Mouse (Mus musculus): ENCODE data around the gene Gm45716. TPM values are rescaled to one million over a fixed set of nuclear protein-coding genes. Genes with fewer than 3 reads are reported as not detected.

Gene Gm45716
- polyA plus RNA-seq, 1 experiment from 2014 or later: 25.6 TPM

DNA sequence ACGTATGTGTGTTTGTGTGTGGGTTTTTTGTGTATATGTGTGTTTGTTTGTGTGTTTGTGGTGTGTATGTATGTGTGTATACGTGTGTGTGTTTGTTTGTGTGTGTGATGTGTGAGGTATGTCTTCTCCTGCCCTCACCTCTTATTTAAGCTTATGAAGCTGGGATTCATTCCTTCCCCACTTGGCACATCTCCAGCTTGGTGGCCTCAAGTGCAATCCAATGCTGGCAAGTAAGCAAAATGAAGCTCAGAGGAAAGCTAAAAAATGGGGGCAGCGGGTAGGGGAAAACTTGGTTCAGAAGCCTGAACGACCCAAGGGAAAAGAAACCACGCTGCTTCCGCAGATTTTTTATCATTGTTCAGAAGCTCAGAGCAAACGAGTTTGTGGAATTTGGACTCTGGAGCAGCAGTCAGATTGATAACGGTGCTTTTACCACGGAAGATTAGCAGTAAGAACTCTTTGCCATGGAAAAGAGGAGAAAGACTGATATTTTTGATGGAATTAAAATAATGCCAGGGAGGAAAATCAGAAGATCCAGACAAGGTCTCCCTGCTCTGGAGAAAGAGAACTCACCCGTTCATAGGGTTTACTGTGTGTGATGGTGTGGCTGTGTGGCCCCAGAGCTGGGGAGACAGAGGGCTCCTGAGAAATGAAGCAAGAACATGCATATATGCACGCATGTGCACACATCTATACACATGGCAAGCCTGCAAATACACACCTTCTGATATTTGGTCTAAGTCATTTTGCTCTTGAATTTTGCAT lies 8.5 kb downstream of the Gm45716 start:
- 73% methylated on average over 11 of the region's 11 CpGs for WGBS
- Histone ChIP-seq H3K9me3 (ENCODE audit: control insufficient read depth, low read length) (no peaks in the 10 kb centered on the region), H3K4me2 (replicated peaks) (no peak overlapping the region), H3K4me3 (replicated peaks; ENCODE audit: low read length) (no peak overlapping the region), H3K27me3 (ENCODE audit: control insufficient read depth, insufficient read depth, low read length) (no peaks in the 10 kb centered on the region), H3K4me1 (replicated peaks; ENCODE audit: control insufficient read depth, insufficient read depth, low read length) (no peaks in the 10 kb centered on the region), H3K27ac (no peak overlapping the region), H3K9ac (no peak overlapping the region), H3K36me3 (replicated peaks; ENCODE audit: control insufficient read depth, insufficient read depth) (no peaks in the 10 kb centered on the region)
- DNase-seq (ENCODE audit: low spot score): no peak
- ATAC-seq (ENCODE audit: low FRiP score): no peak

DNA sequence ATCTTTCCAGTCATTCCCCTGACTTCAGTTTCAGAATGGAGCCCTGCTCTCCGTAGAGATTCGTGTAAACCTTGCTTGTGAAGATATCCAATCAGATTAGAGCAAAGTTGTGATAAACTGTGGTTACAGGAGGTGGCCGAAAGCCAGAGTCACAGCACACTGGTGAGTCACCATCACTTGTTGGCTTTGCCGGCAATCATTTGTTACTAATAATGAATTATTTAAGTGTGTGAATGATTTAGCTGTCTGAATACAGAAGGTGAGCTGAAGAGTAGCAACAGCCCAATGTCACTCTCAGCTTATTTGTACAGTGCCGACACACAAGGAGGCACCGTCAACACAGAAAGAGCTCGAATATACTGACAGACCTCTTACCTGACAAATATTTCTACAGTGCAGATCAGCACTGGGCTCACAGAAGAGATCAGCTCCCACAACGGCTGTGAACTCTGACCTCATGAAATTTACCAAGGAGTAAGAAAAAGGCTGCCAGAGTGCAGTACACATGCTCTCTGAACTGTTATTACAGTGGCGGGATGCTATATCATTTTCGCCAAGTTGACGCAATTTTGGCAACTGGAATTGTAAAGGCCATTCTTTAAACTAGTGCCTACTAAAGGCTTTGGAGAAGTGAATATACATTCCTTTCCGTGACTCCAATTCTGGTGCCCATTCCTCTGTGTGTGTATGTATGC lies 9.2 kb downstream of the Gm45716 start:
- no peak overlapping the region for H3K27ac ChIP-seq
- no peaks in the 10 kb centered on the region for H3K4me1 ChIP-seq (replicated peaks; ENCODE audit: control insufficient read depth, insufficient read depth, low read length)
- no peak for DNase-seq (ENCODE audit: low spot score)
- H3K4me3 ChIP-seq (replicated peaks; ENCODE audit: low read length): no peak overlapping the region
- H3K36me3 ChIP-seq (replicated peaks; ENCODE audit: control insufficient read depth, insufficient read depth): no peaks in the 10 kb centered on the region
- H3K9ac ChIP-seq: no peak overlapping the region
- 86% methylated on average over 12 of the region's 12 CpGs for WGBS
- ATAC-seq (ENCODE audit: low FRiP score): no peak
- H3K27me3 ChIP-seq (ENCODE audit: control insufficient read depth, insufficient read depth, low read length): no peaks in the 10 kb centered on the region
- H3K9me3 ChIP-seq (ENCODE audit: control insufficient read depth, low read length): no peaks in the 10 kb centered on the region
- no peak overlapping the region for H3K4me2 ChIP-seq (replicated peaks)

GRCm38 (mm10) chr11:90198048-90198447 lies 10.6 kb downstream of the Gm45716 start:
- Histone ChIP-seq H3K36me3 (replicated peaks; ENCODE audit: control insufficient read depth, insufficient read depth) (no peaks in the 10 kb centered on the region), H3K4me1 (replicated peaks; ENCODE audit: control insufficient read depth, insufficient read depth, low read length) (no peaks in the 10 kb centered on the region), H3K27me3 (ENCODE audit: control insufficient read depth, insufficient read depth, low read length) (no peaks in the 10 kb centered on the region), H3K9ac (no peak overlapping the region), H3K9me3 (ENCODE audit: control insufficient read depth, low read length) (no peaks in the 10 kb centered on the region), H3K4me3 (replicated peaks; ENCODE audit: low read length) (no peak overlapping the region), H3K4me2 (replicated peaks) (no peak overlapping the region), H3K27ac (no peak overlapping the region)
- ATAC-seq (ENCODE audit: low FRiP score) (no peak), DNase-seq (ENCODE audit: low spot score) (no peak)
- WGBS: 24% methylated on average over 5 of the region's 5 CpGs

GRCm38 (mm10) chr11:90200826-90201225 lies 13.3 kb downstream of the Gm45716 start:
- no peaks in the 10 kb centered on the region for H3K36me3 ChIP-seq (replicated peaks; ENCODE audit: control insufficient read depth, insufficient read depth)
- no peak for ATAC-seq (ENCODE audit: low FRiP score)
- no peak for DNase-seq (ENCODE audit: low spot score)
- no peaks in the 10 kb centered on the region for H3K9me3 ChIP-seq (ENCODE audit: control insufficient read depth, low read length)
- no peak overlapping the region for H3K9ac ChIP-seq
- H3K27ac ChIP-seq: no peak overlapping the region
- H3K27me3 ChIP-seq (ENCODE audit: control insufficient read depth, insufficient read depth, low read length): no peaks in the 10 kb centered on the region
- no peaks in the 10 kb centered on the region for H3K4me1 ChIP-seq (replicated peaks; ENCODE audit: control insufficient read depth, insufficient read depth, low read length)
- 93% methylated on average over 2 of the region's 2 CpGs for WGBS
- H3K4me3 ChIP-seq (replicated peaks; ENCODE audit: low read length): no peak overlapping the region
- H3K4me2 ChIP-seq (replicated peaks): no peak overlapping the region

GRCm38 (mm10) chr11:90214246-90214645 lies 26.8 kb downstream of the Gm45716 start:
- Histone ChIP-seq H3K27ac (no peak overlapping the region), H3K4me3 (replicated peaks; ENCODE audit: low read length) (no peak overlapping the region), H3K4me2 (replicated peaks) (no peak overlapping the region), H3K27me3 (ENCODE audit: control insufficient read depth, insufficient read depth, low read length) (no peaks in the 10 kb centered on the region), H3K9me3 (ENCODE audit: control insufficient read depth, low read length) (no peaks in the 10 kb centered on the region), H3K4me1 (replicated peaks; ENCODE audit: control insufficient read depth, insufficient read depth, low read length) (no peaks in the 10 kb centered on the region), H3K36me3 (replicated peaks; ENCODE audit: control insufficient read depth, insufficient read depth) (no peaks in the 10 kb centered on the region), H3K9ac (no peak overlapping the region)
- ATAC-seq (ENCODE audit: low FRiP score): no peak
- DNase-seq (ENCODE audit: low spot score): no peak
- 38% methylated on average over 7 of the region's 7 CpGs for WGBS

DNA sequence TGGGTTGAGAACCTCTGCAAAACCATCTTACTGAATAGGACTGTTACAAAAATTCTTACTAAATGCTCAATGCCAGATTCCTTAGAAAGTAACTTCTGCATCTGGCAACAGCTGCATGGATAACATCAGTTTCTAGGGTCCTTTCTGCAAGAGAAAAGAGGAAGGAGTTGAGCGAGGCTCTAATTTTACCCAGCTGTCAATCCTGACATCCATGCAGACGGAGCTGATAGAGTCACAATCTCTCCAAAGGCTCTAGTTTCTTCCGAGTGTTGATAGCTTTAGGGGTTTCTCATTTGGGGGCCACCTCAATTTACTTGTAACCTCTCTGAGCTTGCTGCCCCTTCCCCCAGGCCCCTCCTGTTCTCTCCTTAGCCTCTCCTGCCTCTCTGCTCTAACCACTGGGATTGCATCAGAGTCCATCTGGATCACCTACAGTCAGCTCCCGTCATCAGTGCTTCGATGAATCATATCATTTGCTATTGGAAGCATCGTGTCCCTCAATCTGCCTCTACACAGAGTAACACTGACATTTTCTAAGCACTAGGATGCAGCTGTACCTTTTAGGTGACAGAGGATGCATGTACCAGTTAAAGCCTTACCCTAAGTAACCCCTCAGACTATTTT lies 32.7 kb downstream of the Gm45716 start:
- no peak for DNase-seq (ENCODE audit: low spot score)
- Histone ChIP-seq H3K4me3 (replicated peaks; ENCODE audit: low read length) (no peak overlapping the region), H3K4me1 (replicated peaks; ENCODE audit: control insufficient read depth, insufficient read depth, low read length) (no peaks in the 10 kb centered on the region), H3K9ac (no peak overlapping the region), H3K27me3 (ENCODE audit: control insufficient read depth, insufficient read depth, low read length) (no peaks in the 10 kb centered on the region), H3K36me3 (replicated peaks; ENCODE audit: control insufficient read depth, insufficient read depth) (no peaks in the 10 kb centered on the region), H3K27ac (no peak overlapping the region), H3K9me3 (ENCODE audit: control insufficient read depth, low read length) (no peaks in the 10 kb centered on the region), H3K4me2 (replicated peaks) (no peak overlapping the region)
- ATAC-seq (ENCODE audit: low FRiP score): no peak
- WGBS: 83% methylated on average over 6 of the region's 6 CpGs

DNA sequence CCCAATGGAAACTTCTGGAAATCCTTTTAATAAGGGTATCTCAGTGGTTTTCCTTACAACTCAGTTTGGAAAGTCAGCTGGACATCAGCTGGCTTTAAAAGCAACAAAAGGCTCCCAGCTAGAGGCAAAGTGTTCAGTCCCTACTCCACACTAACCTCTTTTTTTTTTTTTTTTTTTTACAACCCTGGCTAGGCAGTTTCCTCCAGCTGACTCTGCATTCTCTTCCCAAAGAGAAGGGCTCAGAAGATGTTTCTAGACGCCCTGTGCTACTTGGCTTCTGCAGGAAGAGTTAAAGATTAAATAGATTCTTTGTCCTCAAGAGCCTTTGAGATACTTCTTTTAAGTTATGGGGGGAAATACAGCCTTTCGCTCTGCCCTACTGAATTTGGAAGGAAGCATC lies 33.3 kb downstream of the Gm45716 start:
- whole genome bisulfite sequencing: 34% methylated on average over 2 of the region's 2 CpGs
- no peak overlapping the region for H3K4me3 ChIP-seq (replicated peaks; ENCODE audit: low read length)
- H3K4me2 ChIP-seq (replicated peaks): no peak overlapping the region
- ATAC-seq (ENCODE audit: low FRiP score) (no peak), DNase-seq (ENCODE audit: low spot score) (no peak)
- no peaks in the 10 kb centered on the region for H3K9me3 ChIP-seq (ENCODE audit: control insufficient read depth, low read length)
- no peaks in the 10 kb centered on the region for H3K36me3 ChIP-seq (replicated peaks; ENCODE audit: control insufficient read depth, insufficient read depth)
- no peaks in the 10 kb centered on the region for H3K27me3 ChIP-seq (ENCODE audit: control insufficient read depth, insufficient read depth, low read length)
- no peak overlapping the region for H3K27ac ChIP-seq
- H3K4me1 ChIP-seq (replicated peaks; ENCODE audit: control insufficient read depth, insufficient read depth, low read length): no peaks in the 10 kb centered on the region
- no peak overlapping the region for H3K9ac ChIP-seq

DNA sequence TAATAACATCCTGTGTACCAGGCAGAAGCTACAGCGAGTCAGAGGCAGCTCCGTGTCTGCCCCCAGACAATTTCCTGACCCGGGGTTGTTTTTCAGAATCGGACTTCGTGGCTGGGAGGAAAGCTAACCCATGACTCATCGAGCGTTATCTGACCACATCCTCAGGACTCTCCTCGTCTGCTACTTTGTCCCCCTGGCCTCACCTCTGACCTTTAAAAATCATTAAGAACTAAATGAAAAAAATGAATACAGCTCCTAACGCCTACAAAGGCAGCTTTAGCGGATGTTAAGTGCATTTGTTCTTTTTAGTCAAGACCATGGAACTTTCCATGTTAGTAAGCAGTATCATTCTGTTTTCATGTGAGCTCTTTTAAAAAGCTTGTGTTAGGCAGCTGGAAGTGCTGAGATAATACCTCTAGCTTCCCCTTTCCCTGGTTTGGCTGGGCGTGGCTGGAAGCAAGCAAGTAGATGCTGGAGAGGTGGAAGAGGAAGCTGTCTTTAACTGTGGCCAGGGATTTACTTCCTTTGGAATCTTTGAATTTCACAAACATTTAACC lies 37.5 kb downstream of the Gm45716 start:
- DNase-seq (ENCODE audit: low spot score) (no peak), ATAC-seq (ENCODE audit: low FRiP score) (no peak)
- H3K27ac ChIP-seq: no peak overlapping the region
- no peaks in the 10 kb centered on the region for H3K27me3 ChIP-seq (ENCODE audit: control insufficient read depth, insufficient read depth, low read length)
- H3K4me2 ChIP-seq (replicated peaks): no peak overlapping the region
- no peak overlapping the region for H3K4me3 ChIP-seq (replicated peaks; ENCODE audit: low read length)
- H3K9me3 ChIP-seq (ENCODE audit: control insufficient read depth, low read length): no peaks in the 10 kb centered on the region
- H3K9ac ChIP-seq: no peak overlapping the region
- peaks cover 4% of the 10 kb centered on the region; the same call in 1 of the 2 replicates for H3K4me1 ChIP-seq (replicated peaks; ENCODE audit: control insufficient read depth, insufficient read depth, low read length)
- 81% methylated on average over 11 of the region's 11 CpGs for WGBS
- H3K36me3 ChIP-seq (replicated peaks; ENCODE audit: control insufficient read depth, insufficient read depth): no peaks in the 10 kb centered on the region
